Mouse (Mus musculus) lung, postnatal 0 days (tissue): ENCODE results near the gene Pnpla2.

Source experiments
- CTCF ChIP-seq: IDR thresholded peaks from 2 replicates; pipeline ENCODE4 v1.5.1; 2016; ENCODE audit warnings: antibody characterized with exemption, mild to moderate bottlenecking
- EP300 ChIP-seq: IDR thresholded peaks from 2 replicates; pipeline ENCODE4 v1.6.1; 2016; ENCODE audit warnings: antibody characterized with exemption, mild to moderate bottlenecking, control low read depth

DNA sequence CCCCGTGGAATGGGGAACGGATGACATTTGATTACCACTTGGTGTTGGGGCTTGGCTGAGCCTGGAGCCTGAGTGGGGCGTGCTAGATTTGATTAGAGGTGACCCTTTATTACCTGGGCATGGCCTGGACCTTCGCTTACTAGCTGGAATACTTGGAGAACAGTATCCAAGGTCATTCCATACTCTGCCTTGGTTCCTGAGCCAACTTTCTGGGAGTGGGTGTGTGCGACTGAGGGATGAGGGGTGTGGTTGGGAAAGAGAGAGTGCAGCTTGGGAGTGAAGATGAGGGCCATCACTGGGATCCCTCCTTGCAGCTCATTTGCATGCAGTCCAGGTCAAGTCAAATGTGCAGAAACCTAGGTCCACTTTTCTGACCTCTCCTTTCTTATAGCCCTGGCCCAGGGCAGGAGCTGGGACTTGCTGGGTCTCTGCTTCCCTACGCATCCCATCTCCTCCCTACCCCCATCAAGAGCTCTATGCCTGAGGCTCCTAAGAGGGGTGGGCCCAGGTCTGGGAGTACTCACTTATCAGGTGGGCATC lies 28.2 kb downstream of the Pnpla2 start:
- TF ChIP-seq EP300 (no peak), CTCF (no peak)
